Mouse (Mus musculus) ES-E14 (cell line): Measurements from ENCODE around the gene Il6ra.

ENCODE experiments used
- CHD2 ChIP-seq: IDR thresholded peaks from 2 replicates; pipeline ENCODE4 v1.6.1; 2014; ENCODE audit warnings: mild to moderate bottlenecking, low read depth, low read length, inconsistent platforms
- HCFC1 ChIP-seq: IDR thresholded peaks from 2 replicates; pipeline ENCODE4 v1.6.1; 2012; ENCODE audit warnings: low read length, inconsistent platforms, borderline replicate concordance; ENCODE audit not compliant: insufficient read depth

- TF ChIP-seq CHD2 (no peak), HCFC1 (no peak)
Measured at GRCm38 (mm10) chr3:89867651-89868050, 45.3 kb downstream of the Il6ra start.
